Mouse (Mus musculus): Measurements from ENCODE around the gene Adam17. TPM values are rescaled to one million over a fixed set of nuclear protein-coding genes. Genes with fewer than 3 reads are reported as not detected.

The Adam17 gene
- total RNA-seq, 2 experiments from 2014 or later, result 42.8 to 50.2 TPM

Other genes starting within 250 kb of the Adam17 start
- gene Cpsf3, start 88.2 kb downstream of the Adam17 start, total RNA-seq (2021), result 10 to 100 TPM; 34.6 to 38.5 TPM
- gene Itgb1bp1, start 87.3 kb downstream of the Adam17 start, total RNA-seq (2021), result 10 to 100 TPM; 43.3 to 44.6 TPM
- 10 to 100 TPM; 12.0 to 16.0 TPM for gene Iah1, start 57.2 kb downstream of the Adam17 start, total RNA-seq (2021)
- gene Ywhaq, start 44.0 kb upstream of the Adam17 start, total RNA-seq (2021), result 10 to 100 TPM; 69.8 to 76.4 TPM

Data from heart, adult 18-20 months (tissue).